Mouse (Mus musculus): Measurements from ENCODE around the gene 1700028K03Rik. TPM values are rescaled to one million over a fixed set of nuclear protein-coding genes. Genes with fewer than 3 reads are reported as not detected.

1700028K03Rik gene
- total RNA-seq, 2 experiments from 2014 or later: 0.68 TPM; not detected in 1

- ATAC-seq (replicated peaks; ENCODE audit: low FRiP score, poor library complexity, severe bottlenecking): no peak
Measured at GRCm38 (mm10) chr5:107533590-107533989, 919 bp upstream of the 1700028K03Rik start.

GRCm38 (mm10) chr5:107541696-107542095, 7.2 kb downstream of the 1700028K03Rik start:
- no peak for ATAC-seq (replicated peaks; ENCODE audit: low FRiP score, poor library complexity, severe bottlenecking)

- no peak for ATAC-seq (replicated peaks; ENCODE audit: low FRiP score, poor library complexity, severe bottlenecking)
Measured at GRCm38 (mm10) chr5:107545927-107546326, 11.4 kb downstream of the 1700028K03Rik start.

GRCm38 (mm10) chr5:107547955-107548354, 13.4 kb downstream of the 1700028K03Rik start:
- ATAC-seq (replicated peaks; ENCODE audit: low FRiP score, poor library complexity, severe bottlenecking): peak; percentile 93

- peak; percentile 51 for ATAC-seq (replicated peaks; ENCODE audit: low FRiP score, poor library complexity, severe bottlenecking)
Measured at GRCm38 (mm10) chr5:107548444-107548843, 13.9 kb downstream of the 1700028K03Rik start.

GRCm38 (mm10) chr5:107554336-107554735, 19.8 kb downstream of the 1700028K03Rik start:
- no peak for ATAC-seq (replicated peaks; ENCODE audit: low FRiP score, poor library complexity, severe bottlenecking)

- peak; percentile 79 for ATAC-seq (replicated peaks; ENCODE audit: low FRiP score, poor library complexity, severe bottlenecking)
Measured at GRCm38 (mm10) chr5:107556969-107557368, 22.5 kb downstream of the 1700028K03Rik start.

GRCm38 (mm10) chr5:107569148-107569547, 34.6 kb downstream of the 1700028K03Rik start:
- no peak for ATAC-seq (replicated peaks; ENCODE audit: low FRiP score, poor library complexity, severe bottlenecking)

- peak; percentile 92 for ATAC-seq (replicated peaks; ENCODE audit: low FRiP score, poor library complexity, severe bottlenecking)
Measured at GRCm38 (mm10) chr5:107597301-107598077, 63.0 kb downstream of the 1700028K03Rik start, which contains the start of the genes Rpap2 and Glmn. Gene Rpap2, plus strand, starts transcription at chr5:107597373. Gene Glmn, minus strand, starts transcription at chr5:107597888.

- ATAC-seq (replicated peaks; ENCODE audit: low FRiP score, poor library complexity, severe bottlenecking): no peak
Measured at GRCm38 (mm10) chr5:107598380-107598779, 63.9 kb downstream of the 1700028K03Rik start.

Other genes with a start within 250 kb of the 1700028K03Rik start
- 1.8 and 5.4 TPM in 2 replicates for gene Tgfbr3, start 245.1 kb upstream of the 1700028K03Rik start, total RNA-seq (2015; ENCODE audit: low replicate concordance)
- 1.0 and 4.7 TPM in 2 replicates for gene Tgfbr3, start 245.1 kb upstream of the 1700028K03Rik start, total RNA-seq (2017; ENCODE audit: low replicate concordance)
- gene Brdt, start 203.6 kb upstream of the 1700028K03Rik start, total RNA-seq (2015; ENCODE audit: low replicate concordance): not detected in 2 replicates
- gene Brdt, start 203.6 kb upstream of the 1700028K03Rik start, total RNA-seq (2017; ENCODE audit: low replicate concordance): not detected in 2 replicates
- gene Ephx4, start 132.0 kb upstream of the 1700028K03Rik start, total RNA-seq (2015; ENCODE audit: low replicate concordance): not detected in 2 replicates
- not detected in 2 replicates for gene Ephx4, start 132.0 kb upstream of the 1700028K03Rik start, total RNA-seq (2017; ENCODE audit: low replicate concordance)
- gene Lpcat2b, start 103.2 kb upstream of the 1700028K03Rik start, total RNA-seq (2015; ENCODE audit: low replicate concordance): not detected in 2 replicates
- gene Lpcat2b, start 103.2 kb upstream of the 1700028K03Rik start, total RNA-seq (2017; ENCODE audit: low replicate concordance): 0.45 TPM in 1 of 2 replicates, not detected in the other
- 4.7 and 11.3 TPM in 2 replicates for gene Btbd8, start 96.7 kb upstream of the 1700028K03Rik start, total RNA-seq (2015; ENCODE audit: low replicate concordance)
- gene Btbd8, start 96.7 kb upstream of the 1700028K03Rik start, total RNA-seq (2017; ENCODE audit: low replicate concordance): 6.4 and 8.7 TPM in 2 replicates
- gene Gm42669, start 27.1 kb upstream of the 1700028K03Rik start, total RNA-seq (2015; ENCODE audit: low replicate concordance): not detected in 2 replicates
- gene Gm42669, start 27.1 kb upstream of the 1700028K03Rik start, total RNA-seq (2017; ENCODE audit: low replicate concordance): 0.08 and 0.39 TPM in 2 replicates
- 6.3 and 10.1 TPM in 2 replicates for gene Rpap2, start 62.7 kb downstream of the 1700028K03Rik start, total RNA-seq (2015; ENCODE audit: low replicate concordance)
- 6.3 and 11.0 TPM in 2 replicates for gene Rpap2, start 62.7 kb downstream of the 1700028K03Rik start, total RNA-seq (2017; ENCODE audit: low replicate concordance)
- 1.3 and 4.3 TPM in 2 replicates for gene Glmn, start 63.2 kb downstream of the 1700028K03Rik start, total RNA-seq (2015; ENCODE audit: low replicate concordance)
- gene Glmn, start 63.2 kb downstream of the 1700028K03Rik start, total RNA-seq (2017; ENCODE audit: low replicate concordance): 7.2 and 10.3 TPM in 2 replicates
- gene Gfi1, start 191.3 kb downstream of the 1700028K03Rik start, total RNA-seq (2015; ENCODE audit: low replicate concordance): 4.7 and 5.0 TPM in 2 replicates
- 4.5 and 6.3 TPM in 2 replicates for gene Gfi1, start 191.3 kb downstream of the 1700028K03Rik start, total RNA-seq (2017; ENCODE audit: low replicate concordance)

All from erythroid progenitor cell, adult 5-6 weeks (primary cell).